Mouse (Mus musculus): ENCODE measurements around the gene Rras.

GRCm38 (mm10) chr7:45019031-45019571 is 1.3 kb downstream of the Rras start:
- no peak for TF ChIP-seq CTCF (IDR thresholded peaks at IDR 0.05; ENCODE audit: extremely low read depth, insufficient read depth, insufficient read length, insufficient replicate concordance)
- no peak for TF ChIP-seq POLR2A (IDR thresholded peaks at IDR 0.05; ENCODE audit: low read depth, low read length)
